Mouse (Mus musculus) layer of hippocampus, adult 8-10 months (tissue): ENCODE results near the gene Isoc2a. TPM values are rescaled to one million over a fixed set of nuclear protein-coding genes. Genes with fewer than 3 reads are reported as not detected.
A peak's percentile ranks its signal among the peaks of the same experiment; 100 is the strongest.
"Not testable (repeated sequence)": the region's sequence is repeated elsewhere in the genome, so short reads cannot be mapped to it uniquely, and the experiment has no call there.

Source experiments
- DNase-seq, 2 experiments: peaks; one replicate each; pipeline ENCODE4 v3.0.0; 2022; ENCODE audit warnings: low spot score in 2 of 2
- total RNA-seq, 4 experiments: library from RNA; stranded (reverse); gene quantifications; 2 replicates each; pipeline ENCODE4 v1.2.4; 2022

Gene Isoc2a
- total RNA-seq: 10 to 100 TPM; 13.7 to 16.0 (median 14.2) TPM

DNA sequence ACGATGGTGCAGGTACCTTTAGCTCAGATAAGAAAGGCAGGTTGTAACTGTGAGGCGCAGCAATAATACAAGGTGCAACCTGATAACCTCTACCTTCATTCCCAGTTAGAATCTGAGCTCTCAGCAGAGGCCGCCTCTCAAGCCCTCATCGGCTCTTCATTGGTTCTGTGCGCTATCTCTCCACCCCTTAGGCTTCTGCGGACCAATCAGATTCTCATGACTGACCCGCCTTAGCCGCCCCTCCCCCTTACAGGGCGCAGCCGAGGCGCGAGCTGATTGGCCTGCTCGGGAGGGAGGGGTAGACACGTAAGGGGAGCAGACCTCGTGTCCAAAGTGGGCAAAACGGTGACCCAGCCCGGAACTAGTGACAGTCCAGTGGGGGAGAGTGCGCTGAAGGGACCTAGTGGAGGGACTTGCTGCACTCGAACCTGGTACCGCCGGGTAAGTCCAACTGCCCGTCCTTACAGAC lies at the start of gene Isoc2a:
TSS of gene Isoc2a (plus strand) at position 401 of the 469 bp plus-strand sequence.
- peak; percentile 84 to 90 for DNase-seq

DNA sequence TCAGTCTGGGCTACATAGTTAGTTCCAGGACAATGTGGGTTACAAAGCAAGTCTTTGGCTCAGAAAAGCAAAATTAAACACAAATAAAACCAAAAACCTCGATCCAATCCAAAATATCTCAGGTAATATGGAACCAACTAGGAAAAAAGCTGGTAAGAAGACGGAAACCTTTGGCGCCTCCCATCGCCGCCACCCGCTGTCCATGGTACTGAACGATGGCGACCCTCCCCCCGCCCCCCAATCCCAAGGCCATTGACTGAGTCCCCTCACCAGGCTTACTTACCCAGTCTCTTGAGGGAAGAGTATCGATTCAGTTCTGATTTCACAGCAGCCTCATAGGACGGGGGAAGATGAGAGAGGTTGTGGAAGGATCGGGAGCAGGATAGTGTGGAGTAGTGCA lies 46.5 kb upstream of the Isoc2a start:
- DNase-seq: no peak

DNA sequence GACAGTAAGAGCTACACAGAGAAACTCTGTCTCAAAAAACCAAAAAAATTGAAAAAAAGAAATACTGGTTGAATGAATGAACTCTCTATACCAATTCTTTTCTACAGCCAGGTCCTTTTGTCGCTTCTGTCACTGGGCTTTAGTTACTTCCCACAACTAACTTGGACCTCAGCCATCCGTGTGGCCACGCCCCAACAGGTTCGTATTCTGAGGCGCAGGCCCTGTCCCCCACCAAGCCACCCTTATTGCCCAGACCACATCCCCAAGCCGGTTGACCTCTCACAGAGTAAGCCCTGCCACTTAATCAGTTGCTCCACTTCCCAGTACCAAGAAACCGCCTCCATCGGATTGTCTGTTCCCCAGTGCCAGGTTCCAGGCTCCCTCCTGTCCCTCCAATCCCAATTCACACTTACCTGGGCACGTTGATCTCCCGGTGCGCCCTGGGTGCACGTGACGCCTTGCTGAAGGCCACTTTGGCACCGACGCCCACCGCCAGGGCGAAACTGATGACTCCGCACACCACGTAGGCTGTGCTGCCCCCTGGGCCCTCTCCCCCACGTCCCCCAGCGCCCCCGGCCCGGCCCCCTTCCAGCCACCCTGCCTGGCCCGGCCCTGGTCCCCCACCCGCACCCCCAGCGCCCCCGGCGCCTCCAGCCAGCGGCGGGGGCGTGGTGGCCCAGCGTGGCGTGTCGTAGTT lies 41.2 kb upstream of the Isoc2a start:
- no peak for DNase-seq

DNA sequence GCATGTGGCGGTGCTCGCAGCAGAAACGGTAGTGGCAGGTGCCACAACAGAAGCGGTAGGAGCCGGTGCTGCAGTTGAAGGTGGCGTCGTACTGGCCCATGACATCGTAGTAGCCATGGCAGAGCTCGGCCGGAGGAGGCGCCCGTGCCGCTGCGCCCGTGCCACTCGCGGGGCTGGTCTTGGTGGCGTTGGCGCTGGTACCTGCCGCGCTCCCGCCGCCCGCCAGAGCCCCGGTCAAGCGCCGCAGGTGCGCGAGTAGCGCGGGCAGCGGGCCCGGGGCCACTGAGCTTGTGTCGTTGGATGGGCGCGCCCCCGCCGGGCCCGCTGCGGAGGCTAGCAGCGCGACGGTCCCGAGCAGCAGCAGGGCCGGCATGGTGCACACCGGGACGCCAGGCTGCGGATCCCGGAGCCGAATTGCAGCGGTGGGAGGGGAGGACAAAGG lies 40.6 kb upstream of the Isoc2a start:
- no peak for DNase-seq

- no peak for DNase-seq
These were observed 39.3 kb upstream of the Isoc2a start for GRCm38 (mm10) chr7:4837639-4838038.

DNA sequence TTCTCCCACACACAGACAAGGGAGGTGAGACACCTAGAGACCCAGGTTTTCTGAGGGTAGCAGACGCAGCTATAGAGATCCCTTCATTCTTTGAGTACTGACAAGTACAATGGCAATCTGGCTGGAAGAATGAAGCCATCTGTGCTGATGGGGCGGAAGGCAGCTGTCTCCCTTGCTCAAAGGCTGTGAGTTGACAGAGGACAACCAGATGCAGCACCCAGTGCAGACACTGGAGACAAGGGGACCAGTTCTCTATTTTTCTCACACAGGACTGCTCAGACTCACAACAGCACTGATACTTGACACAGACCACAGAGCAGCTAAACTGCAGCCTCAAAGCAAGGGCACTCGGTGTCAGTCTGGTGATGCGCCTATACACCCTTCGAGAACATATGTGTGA lies 34.9 kb upstream of the Isoc2a start:
- DNase-seq: peak; percentile 69 to 71

DNA sequence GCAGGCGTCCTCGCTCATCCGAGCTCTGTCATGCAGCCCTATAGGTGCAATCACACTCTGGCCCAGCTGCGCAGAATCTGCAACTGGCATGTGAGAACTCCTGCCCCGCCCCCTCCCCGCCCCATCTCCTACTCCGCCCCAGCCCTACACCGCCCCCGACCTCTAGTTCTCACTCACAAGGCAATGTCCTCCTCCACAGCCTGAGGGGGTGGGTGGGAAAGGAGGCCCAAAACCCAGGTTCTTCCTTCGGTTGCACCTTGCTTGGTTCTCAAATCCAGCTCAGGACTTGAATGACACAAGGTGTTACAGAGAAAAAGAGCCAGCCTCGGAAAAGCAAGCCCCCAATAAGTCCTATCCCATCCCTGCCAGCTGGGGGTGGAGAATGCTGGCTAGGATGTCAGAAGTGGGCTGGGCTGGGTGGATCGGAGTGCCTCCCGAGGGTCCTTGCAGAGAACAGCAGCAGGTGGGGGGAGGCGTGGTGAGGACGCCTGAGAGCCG lies 34.3 kb upstream of the Isoc2a start:
- peak in 1 of 2 experiments; percentile 46 for DNase-seq

GRCm38 (mm10) chr7:4843604-4844244 lies 33.2 kb upstream of the Isoc2a start:
- DNase-seq: peak; percentile 79 to 80

GRCm38 (mm10) chr7:4844245-4844916 lies 32.6 kb upstream of the Isoc2a start, which contains the start of gene Shisa7:
Gene Shisa7, minus strand, starts transcription at chr7:4844696.
- DNase-seq: no peak

GRCm38 (mm10) chr7:4844917-4845309 lies 32.0 kb upstream of the Isoc2a start:
- DNase-seq: peak; percentile 88 to 92

DNA sequence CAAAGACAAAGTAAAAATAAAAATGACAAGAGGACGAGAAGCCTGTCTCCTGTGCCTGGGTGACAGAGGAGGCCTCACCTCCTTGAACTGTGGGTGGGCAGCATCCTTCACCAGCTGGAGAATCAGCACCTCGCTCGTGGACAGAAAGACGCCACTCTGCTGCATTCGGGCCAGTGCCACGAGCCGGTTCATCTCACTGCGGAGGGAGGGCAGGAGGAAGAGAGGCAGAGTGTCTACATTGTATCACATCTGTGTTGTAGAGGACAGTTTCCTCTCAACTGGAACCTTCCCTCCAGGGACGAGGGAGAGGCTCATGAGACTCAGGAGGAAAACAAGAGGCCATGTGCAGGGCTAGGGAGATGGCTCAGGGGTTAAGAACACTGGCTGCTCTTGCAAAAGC lies 27.6 kb upstream of the Isoc2a start:
- no peak for DNase-seq

GRCm38 (mm10) chr7:4850621-4851314 lies 26.2 kb upstream of the Isoc2a start:
- DNase-seq: no peak

DNA sequence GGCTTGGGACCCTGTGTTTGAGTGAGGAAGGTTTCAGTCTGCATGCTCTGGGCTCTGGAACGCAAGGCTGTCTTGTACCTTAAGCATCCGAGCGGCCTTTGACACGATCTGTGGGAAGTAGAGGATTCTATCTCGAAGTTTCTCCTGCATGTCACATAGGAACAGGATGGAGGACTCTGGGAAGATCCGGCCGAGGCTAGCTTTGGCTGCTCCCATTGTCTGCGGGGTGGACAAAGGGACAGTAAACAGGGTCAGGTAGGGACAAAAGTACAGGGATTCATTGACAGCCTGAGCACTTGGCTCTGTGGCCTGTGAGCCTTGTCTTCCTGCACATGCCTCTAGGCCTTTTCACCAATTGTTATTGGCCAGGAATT lies 25.7 kb upstream of the Isoc2a start:
- DNase-seq: no peak

GRCm38 (mm10) chr7:4853613-4854012 lies 23.3 kb upstream of the Isoc2a start:
- DNase-seq: no peak

- no peak for DNase-seq
These were observed 20.4 kb upstream of the Isoc2a start for GRCm38 (mm10) chr7:4856508-4856907.

- no peak for DNase-seq
These were observed 19.6 kb upstream of the Isoc2a start for GRCm38 (mm10) chr7:4857321-4857720.

DNA sequence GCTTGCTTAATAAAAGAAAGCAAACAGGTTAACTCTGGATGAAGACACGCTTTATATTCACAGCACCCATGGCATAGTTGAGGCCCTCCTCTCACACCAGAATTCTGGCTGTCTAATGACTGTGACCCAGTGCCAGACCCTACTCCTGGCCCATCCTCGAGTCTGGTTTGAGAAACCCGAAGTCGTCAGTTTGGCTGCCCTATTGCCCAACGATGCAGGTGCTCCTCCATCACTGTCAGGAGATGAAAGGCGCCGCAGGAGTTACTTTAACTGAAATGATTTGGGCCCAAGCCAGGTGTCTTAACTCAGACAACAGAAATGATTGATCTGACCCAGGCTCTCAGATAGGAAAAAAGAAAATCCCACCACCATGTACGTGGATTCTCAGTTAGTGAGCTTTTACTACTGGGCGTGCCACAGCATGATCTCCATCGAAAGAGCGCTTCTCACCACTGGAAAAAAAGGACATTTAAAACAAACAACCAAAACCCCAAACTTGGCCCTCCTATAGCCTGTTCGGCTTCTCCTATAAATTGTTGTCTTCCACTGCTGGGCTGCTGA lies 17.5 kb upstream of the Isoc2a start:
- DNase-seq: no peak

DNA sequence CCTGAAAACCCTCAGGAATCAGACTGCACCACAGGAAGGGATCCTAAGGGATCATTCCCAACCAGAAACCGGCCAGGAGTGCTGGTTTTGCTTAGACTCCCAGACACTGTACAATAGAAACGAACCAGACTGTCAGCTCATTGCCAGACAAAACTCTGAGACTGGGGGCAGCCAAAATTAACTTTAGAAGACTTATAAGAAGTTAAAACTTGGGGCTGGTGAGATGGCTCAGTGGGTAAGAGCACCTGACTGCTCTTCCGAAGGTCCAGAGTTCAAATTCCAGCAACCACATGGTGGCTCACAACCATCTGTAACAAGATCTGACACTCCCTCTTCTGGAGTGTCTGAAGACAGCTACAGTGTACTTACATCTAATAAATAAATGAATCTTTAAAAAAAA lies 16.0 kb upstream of the Isoc2a start:
- DNase-seq: not testable (repeated sequence)

DNA sequence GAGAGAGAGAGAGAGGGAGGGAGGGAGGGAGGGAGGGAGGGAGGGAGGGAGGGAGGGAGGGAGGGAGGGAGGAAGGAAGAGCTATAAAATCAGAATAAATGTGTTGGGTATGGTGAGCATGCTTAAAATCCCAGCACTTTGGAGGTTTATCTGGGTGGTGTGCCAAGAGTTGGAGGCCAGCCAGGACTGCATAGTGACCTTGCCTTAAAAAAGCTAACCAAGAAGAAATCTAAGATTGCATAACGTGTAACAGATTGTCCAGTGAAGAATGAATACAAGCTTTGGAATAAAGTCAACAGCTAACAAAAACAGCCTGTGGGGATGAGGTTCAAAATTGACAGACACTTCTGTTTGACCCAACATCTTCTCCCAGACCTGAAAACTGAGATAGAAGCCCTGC lies 13.9 kb upstream of the Isoc2a start:
- peak in 1 of 2 experiments; percentile 38 for DNase-seq

DNA sequence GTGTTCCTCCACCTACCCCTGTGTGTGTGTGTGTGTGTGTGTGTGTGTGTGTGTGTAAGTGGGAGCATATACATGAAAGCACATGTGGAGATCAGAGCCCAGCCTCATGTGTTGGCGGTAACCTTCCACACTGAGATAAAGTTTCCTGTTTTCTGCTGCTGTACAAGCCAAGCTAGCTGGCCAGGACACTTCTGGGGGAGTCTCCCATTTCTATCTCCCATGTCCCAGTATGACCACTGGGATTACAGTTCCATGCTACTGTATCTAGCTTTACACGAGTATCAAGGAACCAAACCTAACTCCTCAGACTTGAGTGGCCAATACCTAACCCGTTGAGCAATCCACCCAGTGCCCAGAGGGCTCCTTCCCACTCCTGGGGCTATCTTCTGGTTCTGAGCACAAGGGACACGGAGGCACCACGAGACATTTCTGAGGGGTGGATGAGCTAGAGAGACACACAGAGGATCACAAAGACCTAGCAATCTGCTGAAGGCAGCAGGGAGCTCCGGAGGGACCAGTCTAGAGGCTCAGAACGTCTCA lies 13.3 kb upstream of the Isoc2a start:
- DNase-seq: no peak
